Mouse (Mus musculus) CH12.LX (cell line): Measurements from ENCODE around the gene 2210016L21Rik.
"Not testable (repeated sequence)": the region's sequence is repeated elsewhere in the genome, so short reads cannot be mapped to it uniquely, and the experiment has no call there.

ENCODE experiments used
- CTCF ChIP-seq, 2 experiments: IDR thresholded peaks in 1 of 2; conservative IDR thresholded peaks in 1 of 2; 2 replicates each; pipeline ENCODE4 v1.5.1; 2011 to 2012; ENCODE audit warnings: low read depth in 2 of 2, low read length in 2 of 2, improper control_type of control experiment in 1 of 2, inconsistent platforms in 1 of 2, mild to moderate bottlenecking in 1 of 2, moderate library complexity in 1 of 2
- E2F4 ChIP-seq: IDR thresholded peaks from 2 replicates; pipeline ENCODE4 v1.6.1; 2011; ENCODE audit warnings: low read depth, low read length, improper control_type of control experiment; ENCODE audit not compliant: insufficient replicate concordance
- EP300 ChIP-seq: IDR thresholded peaks from 2 replicates; pipeline ENCODE4 v1.6.1; 2011; ENCODE audit warnings: low read length, improper control_type of control experiment
- MAFK ChIP-seq: IDR thresholded peaks from 2 replicates; pipeline ENCODE4 v1.6.1; 2011; ENCODE audit warnings: low read length, improper control_type of control experiment; ENCODE audit not compliant: insufficient replicate concordance
- MAX ChIP-seq: IDR thresholded peaks from 2 replicates; pipeline ENCODE4 v1.6.1; 2011; ENCODE audit warnings: low read length, improper control_type of control experiment
- MEF2A ChIP-seq: IDR thresholded peaks from 2 replicates; pipeline ENCODE4 v1.6.1; 2014; ENCODE audit warnings: low read depth, mild to moderate bottlenecking, inconsistent platforms, low read length, improper control_type of control experiment, borderline replicate concordance
- POLR2A ChIP-seq: IDR thresholded peaks from 2 replicates; pipeline ENCODE4 v1.6.1; 2011; ENCODE audit warnings: low read depth, mild to moderate bottlenecking, improper control_type of control experiment, low read length
- USF1 ChIP-seq: IDR thresholded peaks from 2 replicates; pipeline ENCODE4 v1.6.1; 2014; ENCODE audit warnings: low read depth, mild to moderate bottlenecking, inconsistent platforms, low read length, improper control_type of control experiment

DNA sequence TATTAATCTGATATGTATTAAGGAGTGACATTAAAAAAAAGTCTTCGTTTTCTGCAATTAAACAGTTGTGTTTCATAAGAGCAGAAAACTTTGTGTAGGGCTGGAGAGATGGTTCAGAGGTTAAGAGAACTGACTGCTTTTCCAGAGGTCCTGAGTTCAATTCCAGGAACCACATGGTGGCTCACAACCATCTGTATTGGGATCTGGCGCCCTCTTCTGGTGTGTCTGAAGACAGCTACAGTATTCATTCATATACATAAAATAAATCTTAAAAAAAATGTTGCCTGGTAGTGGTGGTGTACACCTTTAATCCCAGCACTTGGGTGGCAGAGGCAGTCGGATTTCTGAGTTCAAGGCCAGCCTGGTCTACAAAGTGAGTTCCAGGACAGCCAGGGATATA lies 820 bp upstream of the 2210016L21Rik start:
- TF ChIP-seq POLR2A, MAFK, E2F4, MEF2A, USF1, MAX, EP300: not testable (repeated sequence)
- TF ChIP-seq CTCF (conservative IDR thresholded peaks at IDR 0.05 in 1 of 2, IDR thresholded peaks at IDR 0.05 in 1 of 2; ENCODE audit: low read depth in 2 of 2, low read length in 2 of 2), result peak in 1 of 2 experiments; percentile 50; a peak in 2 of 4 replicates
